Mouse (Mus musculus) thymus, postnatal 0 days (tissue): Measurements from ENCODE around the gene Tmprss13. TPM values are rescaled to one million over a fixed set of nuclear protein-coding genes. Genes with fewer than 3 reads are reported as not detected.

Source experiments
- DNase-seq: peaks from one replicate; pipeline ENCODE4 v3.0.0-alpha.2; 2015; ENCODE audit warnings: low spot score
- polyA plus RNA-seq: library from polyadenylated mRNA; unstranded; fragments of >200 nt; fragmentation: Nextera tagmentation; extraction: Ambion mirVana; gene quantifications from 2 replicates; pipeline ENCODE4 v1.2.1, GENCODE M21; 2015

Gene Tmprss13
- polyA plus RNA-seq, 1 experiment from 2014 or later = 0.33 TPM

GRCm38 (mm10) chr9:45380411-45381251, 61.7 kb downstream of the Tmprss13 start:
- no peak for DNase-seq

GRCm38 (mm10) chr9:45382336-45382735, 63.4 kb downstream of the Tmprss13 start:
- DNase-seq = no peak

GRCm38 (mm10) chr9:45382834-45383233, 63.9 kb downstream of the Tmprss13 start:
- DNase-seq = no peak

GRCm38 (mm10) chr9:45383883-45384282, 65.0 kb downstream of the Tmprss13 start:
- no peak for DNase-seq

GRCm38 (mm10) chr9:45386698-45387097, 67.8 kb downstream of the Tmprss13 start:
- DNase-seq = no peak

GRCm38 (mm10) chr9:45388385-45388994, 69.6 kb downstream of the Tmprss13 start:
- DNase-seq = peak; percentile 82

GRCm38 (mm10) chr9:45389596-45389995, 70.7 kb downstream of the Tmprss13 start:
- no peak for DNase-seq

GRCm38 (mm10) chr9:45391299-45391698, 72.4 kb downstream of the Tmprss13 start:
- no peak for DNase-seq

GRCm38 (mm10) chr9:45395218-45395617, 76.3 kb downstream of the Tmprss13 start:
- DNase-seq = no peak

GRCm38 (mm10) chr9:45395796-45396195, 76.9 kb downstream of the Tmprss13 start:
- DNase-seq = no peak

Other genes starting within 250 kb of the Tmprss13 start
- gene Jaml, start 239.9 kb upstream of the Tmprss13 start, polyA plus RNA-seq = 7.2 and 8.1 TPM in 2 replicates
- gene Scn2b, start 201.3 kb upstream of the Tmprss13 start, polyA plus RNA-seq = 5.4 and 6.6 TPM in 2 replicates
- gene Scn4b, start 180.7 kb upstream of the Tmprss13 start, polyA plus RNA-seq = 8.0 and 9.1 TPM in 2 replicates
- gene BC049352, start 137.1 kb upstream of the Tmprss13 start, polyA plus RNA-seq = 0.57 and 0.82 TPM in 2 replicates
- 3.6 and 4.9 TPM in 2 replicates for gene Tmprss4, start 115.0 kb upstream of the Tmprss13 start, polyA plus RNA-seq
- 6.0 and 6.6 TPM in 2 replicates for gene Il10ra, start 50.0 kb upstream of the Tmprss13 start, polyA plus RNA-seq
- 3.6 and 4.3 TPM in 2 replicates for gene Fxyd6, start 51.1 kb downstream of the Tmprss13 start, polyA plus RNA-seq
- 103 and 108 TPM in 2 replicates for gene Fxyd2, start 80.6 kb downstream of the Tmprss13 start, polyA plus RNA-seq
- gene Dscaml1, start 107.5 kb downstream of the Tmprss13 start, polyA plus RNA-seq = 1.8 and 2.1 TPM in 2 replicates